ENCODE assay signal across 10 mouse cellular contexts in genomic region chr1:164796471-164796870, GRCm38 (mm10). TPM values are rescaled to one million over a fixed set of nuclear protein-coding genes. Genes with fewer than 3 reads are reported as not detected.
A peak's percentile ranks its signal among the peaks of the same experiment; 100 is the strongest.
DNase-seq lines count a peak whose midpoint lies in the region; ATAC-seq lines count a peak whose summit lies in the region.
"Had no signal": no experiment of that assay in that cellular context is flagged by ENCODE, and none has a peak within 500 bp of the region (broad histone marks: within the 10 kb centered on the region; RNA-seq: fewer than 3 reads in every experiment).

Gene Dpt, plus strand, starts transcription at chr1:164796644.

- H3K27ac ChIP-seq in limb, embryonic 13.5 days: no peak within 1 kb of the TSS; the same call in 1 of the 2 replicates
- H3K27ac ChIP-seq: embryonic facial prominence, embryonic 12.5 days had no signal

- DNase-seq in gastrocnemius, adult 8-10 months (ENCODE audit: low spot score in 2 of 2): peak in 1 of 2 experiments; percentile 52
- peak; percentile 10 for DNase-seq in testis, postnatal 14 days (ENCODE audit: low spot score)
- DNase-seq in spleen, adult 12 weeks (ENCODE audit: low spot score): no peak
- no peak for DNase-seq in frontal cortex, postnatal 14 days (ENCODE audit: low spot score in 2 of 2)

- peak within 1 kb of the TSS; percentile 18 for H3K4me3 ChIP-seq in megakaryocyte, embryonic 14.5 days (replicated peaks)
- no peak within 1 kb of the TSS for H3K4me3 ChIP-seq in limb, embryonic 13.5 days
- H3K4me3 ChIP-seq: embryonic facial prominence, embryonic 12.5 days had no signal

- 50% methylated on average over 8 of the region's 8 CpGs for WGBS in limb, embryonic 13.5 days

- H3K9ac ChIP-seq in limb, embryonic 13.5 days: no peak within 1 kb of the TSS
- H3K9ac ChIP-seq: embryonic facial prominence, embryonic 12.5 days had no signal

- no peaks in the 10 kb centered on the region for H3K4me1 ChIP-seq in megakaryocyte, embryonic 14.5 days
- peaks cover 33% of the 10 kb centered on the region for H3K4me1 ChIP-seq in limb, embryonic 13.5 days

- no peaks in the 10 kb centered on the region for H3K9me3 ChIP-seq in megakaryocyte, embryonic 14.5 days
- H3K9me3 ChIP-seq in limb, embryonic 13.5 days: no peaks in the 10 kb centered on the region
- H3K9me3 ChIP-seq: embryonic facial prominence, embryonic 12.5 days had no signal

- ATAC-seq in megakaryocyte, adult 5-6 weeks (ENCODE audit: poor library complexity, severe bottlenecking): no peak
- peak; percentile 54; the same call in 1 of the 2 replicates for ATAC-seq in limb, embryonic 13.5 days (ENCODE audit: low FRiP score, low read depth)
- ATAC-seq in erythroblast, adult 5-6 weeks (replicated peaks; ENCODE audit: low FRiP score, poor library complexity, severe bottlenecking): no peak

- peak within 1 kb of the TSS; percentile 42 for H3K4me2 ChIP-seq in limb, embryonic 13.5 days (replicated peaks)
- H3K4me2 ChIP-seq: embryonic facial prominence, embryonic 12.5 days had no signal

- H3K36me3 ChIP-seq in megakaryocyte, embryonic 14.5 days (replicated peaks; ENCODE audit: low read length): no peaks in the 10 kb centered on the region
- no peaks in the 10 kb centered on the region for H3K36me3 ChIP-seq in limb, embryonic 13.5 days
- H3K36me3 ChIP-seq: embryonic facial prominence, embryonic 12.5 days had no signal

- H3K27me3 ChIP-seq in megakaryocyte, embryonic 14.5 days (replicated peaks): peaks cover 3% of the 10 kb centered on the region
- H3K27me3 ChIP-seq in limb, embryonic 13.5 days: no peaks in the 10 kb centered on the region
- H3K27me3 ChIP-seq: embryonic facial prominence, embryonic 12.5 days had no signal

RNA-seq across cellular contexts. Expression of gene Dpt, which starts in this region (rescaled TPM):
- not detected in 2 replicates for polyA plus RNA-seq in megakaryocyte, embryonic 14.5 days (2012; ENCODE audit: insufficient read depth, low replicate concordance)
- not detected in 2 replicates for total RNA-seq in megakaryocyte, adult 5-6 weeks (2015)
- total RNA-seq in megakaryocyte, adult 5-6 weeks (2017): not detected in 2 replicates
- 10 to 100 TPM; 32.5 to 56.1 (median 39.0) TPM for total RNA-seq in gastrocnemius, adult 8-10 months (2022)
- 6.3 and 7.2 TPM in 2 replicates for polyA plus RNA-seq in limb, embryonic 13.5 days (2015; fragmentation: Nextera tagmentation; extraction: Ambion mirVana)
- not detected in 2 replicates for total RNA-seq in erythroblast, adult 5-6 weeks (2015; ENCODE audit: low replicate concordance)
- total RNA-seq in erythroblast, adult 5-6 weeks (2017; ENCODE audit: low replicate concordance): not detected in 2 replicates
- total RNA-seq: MEL had no signal

Comparison
In these comparisons a context has a peak if more than half of its experiments do, and no peak if none do; other contexts are left out.
1. RNA of gene Dpt (total RNA-seq): 32.5 to 56.1 TPM in gastrocnemius, adult 8-10 months; not detected in megakaryocyte, adult 5-6 weeks and not detected in erythroblast, adult 5-6 weeks; every median in the first group is over 10 times any median in the second.